Mouse (Mus musculus) limb, embryonic 14.5 days (tissue): Measurements from ENCODE around the gene BC048507. TPM values are rescaled to one million over a fixed set of nuclear protein-coding genes. Genes with fewer than 3 reads are reported as not detected.

Source experiments
- ATAC-seq: fragments of 200-750 bp; cut with Nextera tagmentation; 2 replicates; pipeline ENCODE4 v1.8.0; 2017; ENCODE audit warnings: low read depth, moderate number of reproducible peaks, moderate TSS enrichment; ENCODE audit not compliant: low FRiP score
- DNase-seq: peaks from one replicate; pipeline ENCODE4 v3.0.0-alpha.2; 2015; ENCODE audit warnings: low spot score
- H3K27ac ChIP-seq: fragments of 300-500 bp; sonication (generic); replicated peaks from 2 replicates; pipeline ENCODE4 v1.5.1; 2014; ENCODE audit warnings: low read depth, mild to moderate bottlenecking, low read length, moderate library complexity, mixed read lengths
- H3K27me3 ChIP-seq: fragments of 300-500 bp; sonication (generic); 2 replicates; pipeline ENCODE4 v1.6.1; 2014; ENCODE audit warnings: low read length, mixed read lengths; ENCODE audit not compliant: control insufficient read depth, insufficient read depth
- H3K36me3 ChIP-seq: fragments of 300-500 bp; sonication (generic); 2 replicates; pipeline ENCODE4 v1.6.1; 2014; ENCODE audit warnings: mild to moderate bottlenecking, low read length, moderate library complexity, mixed read lengths; ENCODE audit not compliant: control insufficient read depth, insufficient read depth
- H3K4me1 ChIP-seq: fragments of 300-500 bp; sonication (generic); 2 replicates; pipeline ENCODE4 v1.6.1; 2014; ENCODE audit warnings: antibody characterized with exemption, low read length, mixed read lengths; ENCODE audit not compliant: control insufficient read depth, insufficient read depth
- H3K4me2 ChIP-seq: fragments of 300-500 bp; sonication (generic); replicated peaks from 2 replicates; pipeline ENCODE4 v1.6.1; 2014; ENCODE audit warnings: low read depth, mild to moderate bottlenecking, low read length, moderate library complexity; ENCODE audit not compliant: severe bottlenecking
- H3K4me3 ChIP-seq: fragments of 300-500 bp; sonication (generic); replicated peaks from 2 replicates; pipeline ENCODE4 v1.5.1; 2014; ENCODE audit warnings: low read length
- H3K9ac ChIP-seq: fragments of 300-500 bp; sonication (generic); 2 replicates; pipeline ENCODE4 v1.6.1; 2014; ENCODE audit warnings: mild to moderate bottlenecking, low read depth, low read length, moderate library complexity; ENCODE audit not compliant: severe bottlenecking
- H3K9me3 ChIP-seq: fragments of 300-500 bp; sonication (generic); 2 replicates; pipeline ENCODE4 v1.6.1; 2016; ENCODE audit warnings: low read length; ENCODE audit not compliant: control insufficient read depth
- POLR2A ChIP-seq: fragments of 200-500 bp; IDR thresholded peaks from 2 replicates; pipeline ENCODE4 v1.8.0; 2012; ENCODE audit warnings: inconsistent platforms, mild to moderate bottlenecking, moderate library complexity, borderline replicate concordance; ENCODE audit not compliant: insufficient read depth, insufficient read length; ENCODE audit errors: extremely low read depth
- WGBS: fragments of 180-500 bp; shearing (Covaris S2); extraction: QIAGEN DNeasy Blood & Tissue Kit; methylation state at CpG from one replicate; pipeline ENCODE4 v1.1.7; 2014; 5-methylcytosine and 5-hydroxymethylcytosine counted together
- polyA plus RNA-seq, 2 experiments: library from polyadenylated mRNA; depleted of rRNA in 1 of 2; stranded (reverse) in 1 of 2; unstranded in 1 of 2; fragments of >200 nt; fragmentation: Nextera tagmentation in 1 of 2; extraction: Ambion mirVana in 1 of 2; gene quantifications; 2 replicates each; pipeline versions ENCODE4 v1.2.1 to v1.2.3; 2012 to 2014

BC048507 gene
- polyA plus RNA-seq, 2 experiments, result not detected

DNA sequence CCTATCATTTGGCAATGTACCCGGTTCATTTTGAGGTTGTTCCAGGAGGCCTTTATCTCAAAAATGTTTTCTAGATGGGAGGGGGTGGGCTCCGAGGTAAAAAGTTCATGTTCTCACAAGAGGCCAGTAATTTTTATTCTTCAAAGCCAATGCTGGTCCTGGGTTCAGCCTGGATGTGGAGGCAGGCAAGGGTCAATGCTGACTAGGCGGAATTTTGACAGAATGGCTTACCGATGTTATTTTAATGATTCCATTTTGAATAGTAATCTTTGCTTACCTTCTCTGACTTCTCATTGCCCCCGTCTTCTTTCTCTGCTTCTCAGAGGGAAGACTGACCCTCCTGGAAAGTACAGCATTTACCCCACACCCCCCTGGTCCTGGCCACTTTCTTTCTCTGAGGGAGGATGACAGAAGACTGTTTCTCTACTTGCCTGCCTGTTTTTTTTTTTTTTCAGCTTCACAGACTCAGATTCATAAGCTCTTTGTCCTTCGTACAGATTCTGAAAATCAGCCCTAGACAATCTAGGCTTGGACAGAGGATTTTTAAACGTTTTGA lies 13.7 kb downstream of the BC048507 start:
- no peaks in the 10 kb centered on the region for H3K27me3 ChIP-seq
- no peak for TF ChIP-seq POLR2A
- no peak overlapping the region for H3K4me2 ChIP-seq
- H3K9ac ChIP-seq, result no peak overlapping the region
- H3K36me3 ChIP-seq, result no peaks in the 10 kb centered on the region
- no peaks in the 10 kb centered on the region for H3K9me3 ChIP-seq
- ATAC-seq, result no peak
- DNase-seq, result no peak
- no peaks in the 10 kb centered on the region for H3K4me1 ChIP-seq
- H3K4me3 ChIP-seq, result no peak overlapping the region
- 72% methylated on average over 6 of the region's 7 CpGs for WGBS
- H3K27ac ChIP-seq, result no peak overlapping the region

DNA sequence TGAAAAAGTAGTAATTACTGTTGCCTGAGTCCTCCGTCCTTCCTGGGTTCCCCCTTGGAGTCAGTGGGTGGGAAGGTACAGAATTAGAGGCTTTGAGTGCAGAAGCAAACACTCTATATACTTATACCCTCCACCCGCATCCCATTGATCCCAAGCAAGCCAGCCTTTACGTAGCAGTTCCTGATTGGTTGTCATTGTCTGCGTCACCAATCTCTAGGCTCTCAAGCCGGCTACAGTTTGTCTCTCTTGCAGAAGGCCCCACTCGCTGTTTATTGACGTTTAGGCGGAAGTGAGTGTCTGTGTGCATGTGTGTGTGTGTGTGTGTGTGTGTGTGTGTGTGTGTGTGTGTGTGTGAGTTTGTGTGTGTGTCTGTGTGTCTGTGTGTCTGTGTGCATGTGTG lies 20.8 kb downstream of the BC048507 start:
- TF ChIP-seq POLR2A, result no peak
- H3K9me3 ChIP-seq, result no peaks in the 10 kb centered on the region; the same call in 1 of the 2 replicates
- DNase-seq (no peak), ATAC-seq (no peak)
- H3K27ac ChIP-seq, result no peak overlapping the region
- H3K36me3 ChIP-seq, result no peaks in the 10 kb centered on the region
- 89% methylated on average over 8 of the region's 8 CpGs for WGBS
- H3K4me1 ChIP-seq, result no peaks in the 10 kb centered on the region
- no peak overlapping the region for H3K4me2 ChIP-seq
- no peaks in the 10 kb centered on the region for H3K27me3 ChIP-seq
- no peak overlapping the region for H3K9ac ChIP-seq
- no peak overlapping the region for H3K4me3 ChIP-seq

DNA sequence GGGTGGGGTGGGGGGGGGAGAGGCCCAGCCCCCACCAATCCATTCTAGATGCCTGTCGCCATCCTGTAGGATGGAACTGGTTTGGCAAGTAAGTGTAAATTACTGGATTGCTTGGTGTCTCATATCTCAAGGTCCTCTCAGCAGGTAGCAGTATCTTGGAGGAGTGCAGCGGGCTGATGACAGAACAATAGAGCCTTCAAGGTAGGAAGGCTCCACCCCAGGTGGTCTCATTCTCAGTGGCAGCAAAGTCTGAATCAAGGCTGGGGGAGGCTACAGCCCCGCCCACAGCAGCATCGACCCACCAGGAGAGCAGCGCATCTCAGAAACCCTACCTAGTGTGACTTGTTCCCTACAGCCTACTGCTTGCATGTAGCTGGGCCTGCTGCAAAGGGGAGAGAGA lies 46.6 kb downstream of the BC048507 start:
- WGBS, result 26% methylated on average over 5 of the region's 5 CpGs
- no peak for ATAC-seq
- H3K9me3 ChIP-seq, result peaks cover 14% of the 10 kb centered on the region; the same call in 1 of the 2 replicates

More for the DNA sequence above, 46.6 kb downstream of the BC048507 start:
- H3K9ac ChIP-seq, result no peak overlapping the region
- H3K36me3 ChIP-seq, result no peaks in the 10 kb centered on the region
- H3K4me1 ChIP-seq, result no peaks in the 10 kb centered on the region
- no peak for TF ChIP-seq POLR2A
- no peak overlapping the region for H3K4me3 ChIP-seq
- no peaks in the 10 kb centered on the region for H3K27me3 ChIP-seq
- DNase-seq, result no peak
- no peak overlapping the region for H3K4me2 ChIP-seq
- H3K27ac ChIP-seq, result no peak overlapping the region

Other genes starting within 250 kb of the BC048507 start
- gene Gm49345, start 225.6 kb upstream of the BC048507 start, polyA plus RNA-seq (2012; rRNA removed), result not detected in 2 replicates
- gene Gm49345, start 225.6 kb upstream of the BC048507 start, polyA plus RNA-seq (2014; fragmentation: Nextera tagmentation; extraction: Ambion mirVana), result not detected in 2 replicates
- gene Zfp729a, start 225.5 kb upstream of the BC048507 start, polyA plus RNA-seq (2012; rRNA removed), result 2.9 and 3.5 TPM in 2 replicates
- 5.1 and 5.4 TPM in 2 replicates for gene Zfp729a, start 225.5 kb upstream of the BC048507 start, polyA plus RNA-seq (2014; fragmentation: Nextera tagmentation; extraction: Ambion mirVana)
- gene Zfp738, start 176.3 kb upstream of the BC048507 start, polyA plus RNA-seq (2012; rRNA removed), result 9.8 and 10.3 TPM in 2 replicates
- 11.5 and 11.8 TPM in 2 replicates for gene Zfp738, start 176.3 kb upstream of the BC048507 start, polyA plus RNA-seq (2014; fragmentation: Nextera tagmentation; extraction: Ambion mirVana)
- gene Zfp65, start 134.2 kb upstream of the BC048507 start, polyA plus RNA-seq (2012; rRNA removed), result 3.9 and 6.1 TPM in 2 replicates
- 2.8 and 3.1 TPM in 2 replicates for gene Zfp65, start 134.2 kb upstream of the BC048507 start, polyA plus RNA-seq (2014; fragmentation: Nextera tagmentation; extraction: Ambion mirVana)
- 2.9 and 3.8 TPM in 2 replicates for gene Zfp85, start 108.1 kb upstream of the BC048507 start, polyA plus RNA-seq (2012; rRNA removed)
- gene Zfp85, start 108.1 kb upstream of the BC048507 start, polyA plus RNA-seq (2014; fragmentation: Nextera tagmentation; extraction: Ambion mirVana), result 3.8 and 6.3 TPM in 2 replicates
- gene Zfp493, start 83.6 kb upstream of the BC048507 start, polyA plus RNA-seq (2012; rRNA removed), result 2.5 and 2.6 TPM in 2 replicates
- 2.2 and 2.5 TPM in 2 replicates for gene Zfp493, start 83.6 kb upstream of the BC048507 start, polyA plus RNA-seq (2014; fragmentation: Nextera tagmentation; extraction: Ambion mirVana)
- 3.4 and 4.1 TPM in 2 replicates for gene Zfp273, start 49.6 kb upstream of the BC048507 start, polyA plus RNA-seq (2012; rRNA removed)
- 6.9 and 7.6 TPM in 2 replicates for gene Zfp273, start 49.6 kb upstream of the BC048507 start, polyA plus RNA-seq (2014; fragmentation: Nextera tagmentation; extraction: Ambion mirVana)
- gene Gm10037, start 32.2 kb upstream of the BC048507 start, polyA plus RNA-seq (2012; rRNA removed), result 5.0 TPM in 2 replicates
- gene Gm10037, start 32.2 kb upstream of the BC048507 start, polyA plus RNA-seq (2014; fragmentation: Nextera tagmentation; extraction: Ambion mirVana), result 3.0 and 3.7 TPM in 2 replicates